Mouse (Mus musculus) adrenal gland, postnatal 14 days (tissue): ENCODE measurements around the gene Tinf2. TPM values are rescaled to one million over a fixed set of nuclear protein-coding genes. Genes with fewer than 3 reads are reported as not detected.
A peak's percentile ranks its signal among the peaks of the same experiment; 100 is the strongest.

Source experiments
- DNase-seq: peaks from one replicate; pipeline ENCODE4 v3.0.0; 2021; ENCODE audit warnings: mixed read lengths
- total RNA-seq: library from RNA; stranded (reverse); gene quantifications from 2 replicates; pipeline ENCODE4 v1.2.3, GENCODE M21; 2021

The Tinf2 gene
- total RNA-seq, 1 experiment from 2014 or later: 27.4 TPM

GRCm38 (mm10) chr14:55706051-55706600 lies 24.5 kb upstream of the Tinf2 start:
- DNase-seq: no peak

GRCm38 (mm10) chr14:55702761-55703160 lies 21.1 kb upstream of the Tinf2 start:
- DNase-seq: no peak

GRCm38 (mm10) chr14:55701131-55701530 lies 19.5 kb upstream of the Tinf2 start:
- DNase-seq: no peak

GRCm38 (mm10) chr14:55697226-55697625 lies 15.6 kb upstream of the Tinf2 start:
- no peak for DNase-seq

GRCm38 (mm10) chr14:55689433-55689832 lies 7.8 kb upstream of the Tinf2 start:
- no peak for DNase-seq

GRCm38 (mm10) chr14:55682118-55682493 lies 486 bp upstream of the Tinf2 start:
- DNase-seq: no peak

- DNase-seq: no peak
Observed at GRCm38 (mm10) chr14:55677615-55678014, 4.0 kb downstream of the Tinf2 start.

- no peak for DNase-seq
Observed at GRCm38 (mm10) chr14:55672741-55673060, 8.9 kb downstream of the Tinf2 start.

- DNase-seq: peak; percentile 93
Observed at GRCm38 (mm10) chr14:55671833-55672740, 9.5 kb downstream of the Tinf2 start, which contains the start of the genes Gmpr2 and Nedd8. TSS of gene Gmpr2 (plus strand) at chr14:55671941. TSS of gene Nedd8 (minus strand) at chr14:55672124.

- no peak for DNase-seq
Observed at GRCm38 (mm10) chr14:55671486-55671832, 10.2 kb downstream of the Tinf2 start.

- no peak for DNase-seq
Observed at GRCm38 (mm10) chr14:55660636-55661035, 21.0 kb downstream of the Tinf2 start.

GRCm38 (mm10) chr14:55659960-55660573 lies 21.6 kb downstream of the Tinf2 start, which contains the start of gene Mdp1:
TSS of gene Mdp1 (minus strand) at chr14:55660508.
- DNase-seq: peak; percentile 91

- DNase-seq: peak; percentile 81
Observed at GRCm38 (mm10) chr14:55658011-55658410, 23.6 kb downstream of the Tinf2 start.

GRCm38 (mm10) chr14:55656935-55657334 lies 24.7 kb downstream of the Tinf2 start:
- DNase-seq: no peak

- DNase-seq: no peak
Observed at GRCm38 (mm10) chr14:55651528-55651927, 30.1 kb downstream of the Tinf2 start.

- no peak for DNase-seq
Observed at GRCm38 (mm10) chr14:55649884-55650283, 31.7 kb downstream of the Tinf2 start, which contains the start of gene Tssk4. TSS of gene Tssk4 (plus strand) at chr14:55650184.

GRCm38 (mm10) chr14:55644261-55644888 lies 37.2 kb downstream of the Tinf2 start:
- peak; percentile 38 for DNase-seq

GRCm38 (mm10) chr14:55643060-55643907 lies 38.3 kb downstream of the Tinf2 start, which contains the start of gene Tm9sf1:
TSS of gene Tm9sf1 (minus strand) at chr14:55643806.
- DNase-seq: peak; percentile 90

- no peak for DNase-seq
Observed at GRCm38 (mm10) chr14:55642679-55643059, 39.0 kb downstream of the Tinf2 start.

GRCm38 (mm10) chr14:55641291-55641690 lies 40.3 kb downstream of the Tinf2 start:
- no peak for DNase-seq

GRCm38 (mm10) chr14:55640816-55641215 lies 40.8 kb downstream of the Tinf2 start:
- no peak for DNase-seq

GRCm38 (mm10) chr14:55637795-55638194 lies 43.8 kb downstream of the Tinf2 start, which contains the start of gene Gm49378:
TSS of gene Gm49378 (minus strand) at chr14:55637895.
- no peak for DNase-seq
